Mouse (Mus musculus) heart, postnatal 0 days (tissue): ENCODE measurements around the gene S1pr5. TPM values are rescaled to one million over a fixed set of nuclear protein-coding genes. Genes with fewer than 3 reads are reported as not detected.
"Not testable (repeated sequence)": the region's sequence is repeated elsewhere in the genome, so short reads cannot be mapped to it uniquely, and the experiment has no call there.

Experiments
- ATAC-seq: fragments of 200-750 bp; cut with Nextera tagmentation; 2 replicates; pipeline ENCODE4 v1.8.0; 2017; ENCODE audit warnings: low read depth, moderate number of reproducible peaks, moderate library complexity; ENCODE audit not compliant: insufficient read depth
- DNase-seq: peaks from one replicate; pipeline ENCODE4 v3.0.0-alpha.2; 2016; ENCODE audit warnings: low spot score
- H3K27ac ChIP-seq: fragments of 300-500 bp; sonication (generic); 2 replicates; pipeline ENCODE4 v1.5.1; 2014; ENCODE audit warnings: low read depth, mild to moderate bottlenecking
- H3K27me3 ChIP-seq: fragments of 300-500 bp; sonication (generic); 2 replicates; pipeline ENCODE4 v1.6.1; 2014; ENCODE audit warnings: low read length, mixed read lengths; ENCODE audit not compliant: control insufficient read depth, insufficient read depth
- H3K36me3 ChIP-seq: fragments of 300-500 bp; sonication (generic); replicated peaks from 2 replicates; pipeline ENCODE4 v1.6.1; 2014; ENCODE audit warnings: low read length, mixed read lengths; ENCODE audit not compliant: control insufficient read depth, insufficient read depth
- H3K4me1 ChIP-seq: fragments of 300-500 bp; sonication (generic); 2 replicates; pipeline ENCODE4 v1.6.1; 2014; ENCODE audit warnings: antibody characterized with exemption; ENCODE audit not compliant: control insufficient read depth, insufficient read depth
- H3K4me2 ChIP-seq: fragments of 300-500 bp; sonication (generic); 2 replicates; pipeline ENCODE4 v1.6.1; 2014; ENCODE audit warnings: low read depth, mild to moderate bottlenecking, low read length, moderate library complexity
- H3K4me3 ChIP-seq: fragments of 300-500 bp; sonication (generic); 2 replicates; pipeline ENCODE4 v1.5.1; 2014; ENCODE audit warnings: low read depth, low read length
- H3K9ac ChIP-seq: fragments of 300-500 bp; sonication (generic); replicated peaks from 2 replicates; pipeline ENCODE4 v1.6.1; 2014; ENCODE audit warnings: low read depth, low read length, mixed read lengths
- H3K9me3 ChIP-seq: fragments of 300-500 bp; sonication (generic); replicated peaks from 2 replicates; pipeline ENCODE4 v1.6.1; 2016; ENCODE audit warnings: low read length; ENCODE audit not compliant: control insufficient read depth
- CTCF ChIP-seq: IDR thresholded peaks from 2 replicates; pipeline ENCODE4 v1.5.1; 2016; ENCODE audit warnings: antibody characterized with exemption, control low read depth, low read depth
- EP300 ChIP-seq: IDR thresholded peaks from 2 replicates; pipeline ENCODE4 v1.6.1; 2016; ENCODE audit warnings: antibody characterized with exemption, low read depth
- WGBS: fragments of 180-500 bp; shearing (Covaris S2); extraction: QIAGEN DNeasy Blood & Tissue Kit; methylation state at CpG from one replicate; pipeline ENCODE4 v1.1.7; 2014; 5-methylcytosine and 5-hydroxymethylcytosine counted together
- polyA plus RNA-seq: library from polyadenylated mRNA; unstranded; fragments of >200 nt; fragmentation: Nextera tagmentation; extraction: Ambion mirVana; gene quantifications from 2 replicates; pipeline ENCODE4 v1.2.1, GENCODE M21; 2015
- total RNA-seq: library from RNA; depleted of rRNA; stranded (reverse); fragments of >200 nt; gene quantifications from 2 replicates; pipeline ENCODE4 v1.2.3, GENCODE M21; 2014; ENCODE audit warnings: low replicate concordance

Gene S1pr5
- total and polyA plus RNA-seq, 2 experiments from 2014 or later: 0.10 TPM; not detected in 1

DNA sequence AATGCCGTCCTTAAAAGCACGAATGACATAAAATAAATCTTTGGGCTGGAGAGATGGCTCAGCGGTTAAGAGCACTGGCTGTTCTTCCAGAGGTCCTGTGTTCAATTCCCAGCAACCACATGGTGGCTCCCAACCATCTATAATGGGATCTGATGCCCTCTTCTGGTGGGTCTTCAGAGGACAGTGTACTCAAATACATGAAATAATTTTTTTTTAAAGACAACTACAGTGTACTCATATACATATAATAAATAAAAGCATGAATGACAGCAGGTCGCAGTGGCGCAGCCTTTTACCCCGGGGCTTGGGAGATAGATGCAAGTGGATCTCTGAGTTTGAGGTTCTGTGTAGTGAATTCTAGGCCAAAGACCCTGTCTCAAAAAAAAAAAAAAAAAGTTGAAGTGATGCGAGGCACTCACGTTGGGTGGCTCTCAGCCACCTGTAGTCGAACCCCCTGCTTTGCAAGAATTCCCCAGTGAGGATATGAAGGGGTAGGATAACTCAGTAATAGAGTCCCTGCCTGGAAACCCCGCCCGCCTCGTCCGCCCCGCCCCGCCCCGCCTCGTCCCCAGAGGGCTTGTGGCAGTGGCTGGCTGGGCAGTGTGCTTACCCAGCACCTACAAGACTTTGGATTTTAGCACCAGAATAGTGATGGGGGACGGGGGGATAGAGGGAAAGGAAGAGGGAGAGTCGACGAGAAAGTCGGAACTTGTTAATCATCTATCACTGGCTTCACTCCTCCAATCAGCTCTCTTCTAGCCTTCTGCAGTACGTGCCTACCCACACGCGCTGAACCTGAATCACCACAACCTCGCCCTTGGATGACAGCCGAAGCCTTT lies 23.4 kb downstream of the S1pr5 start:
- Histone ChIP-seq H3K4me3 (peak overlapping the region; percentile 44), H3K4me2 (peak overlapping the region; percentile 67), H3K9me3 (no peaks in the 10 kb centered on the region), H3K4me1 (peaks cover 16% of the 10 kb centered on the region; the same call in 1 of the 2 replicates), H3K9ac (no peak overlapping the region), H3K36me3 (0 out of 2 replicates have a peak, but pooled peaks cover 1% of the 10 kb centered on the region), H3K27me3 (no peaks in the 10 kb centered on the region), H3K27ac (no peak overlapping the region)
- TF ChIP-seq CTCF (no peak), EP300 (no peak)
- ATAC-seq (no peak), DNase-seq (peak; percentile 55)
- WGBS: 22% methylated on average over 26 of the region's 26 CpGs

DNA sequence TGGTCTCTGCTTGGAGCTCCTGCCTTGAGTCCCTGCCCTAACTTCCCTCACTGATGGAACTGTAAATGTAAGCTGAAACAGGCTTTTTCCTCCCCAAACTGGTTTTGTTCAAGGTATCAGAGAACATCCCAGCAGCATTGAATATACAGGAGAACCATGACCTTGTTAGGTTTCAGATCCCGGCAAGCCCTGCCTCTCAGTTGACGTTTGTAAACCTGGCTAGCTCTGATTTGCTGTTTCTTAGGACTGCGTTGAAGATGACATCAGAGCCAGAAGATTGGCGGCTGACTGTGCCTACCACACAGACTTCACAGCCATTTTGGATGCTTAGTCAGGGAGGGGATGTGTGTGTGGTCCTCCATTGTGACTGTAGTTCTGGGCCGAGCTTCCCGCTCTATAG lies 24.3 kb downstream of the S1pr5 start:
- H3K4me1 ChIP-seq: peaks cover 16% of the 10 kb centered on the region; the same call in 1 of the 2 replicates
- ATAC-seq: no peak
- no peak overlapping the region for H3K4me3 ChIP-seq
- H3K36me3 ChIP-seq: no peaks in the 10 kb centered on the region
- no peak overlapping the region for H3K27ac ChIP-seq
- no peak for TF ChIP-seq CTCF
- no peak for TF ChIP-seq EP300
- H3K9me3 ChIP-seq: no peaks in the 10 kb centered on the region
- no peak overlapping the region for H3K9ac ChIP-seq
- H3K27me3 ChIP-seq: no peaks in the 10 kb centered on the region
- WGBS: 92% methylated on average over 6 of the region's 6 CpGs
- no peak overlapping the region for H3K4me2 ChIP-seq
- DNase-seq: no peak

GRCm38 (mm10) chr9:21223490-21223889 lies 24.8 kb downstream of the S1pr5 start:
- not testable (repeated sequence) for H3K36me3 ChIP-seq, H3K4me2 ChIP-seq, ATAC-seq, H3K27ac ChIP-seq, H3K4me3 ChIP-seq, H3K27me3 ChIP-seq, H3K9me3 ChIP-seq, H3K9ac ChIP-seq, DNase-seq
- H3K4me1 ChIP-seq: peaks cover 16% of the 10 kb centered on the region; the same call in 1 of the 2 replicates
- 100% methylated on average over 1 of the region's 2 CpGs for WGBS

DNA sequence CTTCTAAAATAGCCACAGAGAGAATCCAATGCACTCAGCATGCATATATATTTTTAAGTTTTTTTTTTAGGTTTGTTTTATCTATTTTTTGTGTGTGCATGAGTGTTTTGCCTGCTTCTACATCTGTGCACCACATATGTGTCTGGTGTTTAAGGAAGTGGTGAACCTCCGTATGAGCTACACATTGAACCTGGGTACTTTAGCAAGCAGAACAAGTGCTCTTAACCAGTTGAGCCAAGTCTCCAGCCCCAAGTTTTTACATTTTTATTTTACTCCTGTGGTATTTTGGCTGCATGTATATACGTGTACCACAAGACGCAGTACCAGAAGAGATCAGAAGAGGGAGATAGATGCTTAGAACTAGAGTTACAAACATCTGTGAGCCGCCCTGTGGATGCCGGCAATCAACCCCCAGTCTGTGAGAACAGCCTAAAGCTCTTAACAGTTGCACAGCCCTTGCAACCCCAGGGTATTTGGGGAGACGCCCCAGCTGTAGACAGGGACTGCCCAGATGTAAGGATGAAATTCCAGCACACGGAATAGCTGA lies 26.8 kb downstream of the S1pr5 start:
- H3K4me1 ChIP-seq: peaks cover 8% of the 10 kb centered on the region; the same call in 1 of the 2 replicates
- TF ChIP-seq EP300: no peak
- peak; percentile 49 for TF ChIP-seq CTCF
- DNase-seq (peak; percentile 72), ATAC-seq (0 out of 2 replicates have a peak, but pooled peaks have one; percentile 21)
- peak overlapping the region; percentile 54 for H3K4me2 ChIP-seq
- peak overlapping the region; percentile 73; the same call in 1 of the 2 replicates for H3K27ac ChIP-seq
- H3K27me3 ChIP-seq: no peaks in the 10 kb centered on the region
- no peak overlapping the region for H3K4me3 ChIP-seq
- H3K36me3 ChIP-seq: no peaks in the 10 kb centered on the region
- H3K9ac ChIP-seq: no peak overlapping the region
- WGBS: 26% methylated on average over 7 of the region's 7 CpGs
- H3K9me3 ChIP-seq: no peaks in the 10 kb centered on the region

- Histone ChIP-seq H3K9ac (0 out of 2 replicates have a peak overlapping the region, but pooled peaks have one; percentile 2), H3K36me3 (no peaks in the 10 kb centered on the region), H3K27ac (peak overlapping the region; percentile 73), H3K9me3 (no peaks in the 10 kb centered on the region), H3K27me3 (no peaks in the 10 kb centered on the region), H3K4me3 (peak overlapping the region; percentile 28), H3K4me2 (peak overlapping the region; percentile 54), H3K4me1 (peaks cover 8% of the 10 kb centered on the region; the same call in 1 of the 2 replicates)
- TF ChIP-seq EP300 (peak; percentile 39; the same call in 1 of the 2 replicates), CTCF (peak; percentile 91)
- ATAC-seq (peak; percentile 92), DNase-seq (peak; percentile 87)
- 6% methylated on average over 21 of the region's 21 CpGs for WGBS
These were observed 27.5 kb downstream of the S1pr5 start for GRCm38 (mm10) chr9:21220490-21221382.
